Comparison of ENCODE assay signal across 27 mouse cellular contexts in the genomic region with DNA sequence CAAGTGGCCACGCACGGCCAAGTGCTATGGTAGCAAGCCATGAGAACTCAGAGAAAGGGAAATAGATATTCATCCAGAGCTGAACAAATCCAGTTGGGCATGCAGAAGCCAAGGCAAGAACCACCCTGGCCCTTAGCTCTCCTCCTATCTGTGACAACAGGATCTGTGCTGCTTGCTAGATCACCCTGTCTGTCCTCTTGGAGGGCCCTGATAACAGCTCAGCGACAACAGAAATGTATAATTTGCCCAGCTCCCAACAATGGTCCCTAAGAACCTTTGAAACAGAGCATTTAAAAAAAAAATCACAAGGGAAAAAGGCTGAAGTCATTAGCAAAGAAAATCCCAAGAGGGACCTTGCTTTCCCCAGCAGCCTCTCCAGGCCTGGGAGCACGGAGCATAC.
A peak's percentile ranks its signal among the peaks of the same experiment; 100 is the strongest.
DNase-seq lines count a peak whose midpoint lies in the region; ATAC-seq and TF ChIP-seq lines count a peak whose summit lies in the region.
"Had no signal": no experiment of that assay in that cellular context is flagged by ENCODE, and none has a peak within 500 bp of the region (broad histone marks: within the 10 kb centered on the region; RNA-seq: fewer than 3 reads in every experiment).

No protein-coding gene starts in this region.

- TF ChIP-seq CTCF in liver, postnatal 0 days (IDR thresholded peaks at IDR 0.05; ENCODE audit: low read depth): no peak

- H3K9me3 ChIP-seq in liver, postnatal 0 days (ENCODE audit: low read length): no peaks in the 10 kb centered on the region
- H3K9me3 ChIP-seq in liver, embryonic 13.5 days (replicated peaks): no peaks in the 10 kb centered on the region
- no peaks in the 10 kb centered on the region for H3K9me3 ChIP-seq in midbrain, embryonic 11.5 days (ENCODE audit: control insufficient read depth, low read length)
- H3K9me3 ChIP-seq: embryonic facial prominence, embryonic 13.5 days; forebrain, embryonic 13.5 days; heart, embryonic 13.5 days; intestine, embryonic 15.5 days; limb, embryonic 13.5 days; midbrain, embryonic 10.5 days; neural tube, embryonic 13.5 days had no signal

- ATAC-seq in liver, postnatal 0 days: no peak
- ATAC-seq in liver, embryonic 13.5 days (ENCODE audit: low read depth): peak; percentile 96
- ATAC-seq in midbrain, embryonic 11.5 days (ENCODE audit: low FRiP score): no peak
- ATAC-seq: forebrain, embryonic 13.5 days; hindbrain, embryonic 16.5 days; intestine, embryonic 15.5 days had no signal

- 66% methylated on average over 4 of the region's 4 CpGs for WGBS in liver, postnatal 0 days (ENCODE audit: insufficient replicate concordance)
- 30% methylated on average over 4 of the region's 4 CpGs for WGBS in liver, embryonic 13.5 days (ENCODE audit: insufficient replicate concordance)
- WGBS in midbrain, embryonic 11.5 days: 89% methylated on average over 4 of the region's 4 CpGs

- H3K27me3 ChIP-seq in liver, postnatal 0 days (ENCODE audit: insufficient read depth, low read length): no peaks in the 10 kb centered on the region
- no peaks in the 10 kb centered on the region for H3K27me3 ChIP-seq in liver, embryonic 13.5 days
- H3K27me3 ChIP-seq in midbrain, embryonic 11.5 days (ENCODE audit: control insufficient read depth, insufficient read depth, low read length): no peaks in the 10 kb centered on the region
- H3K27me3 ChIP-seq: embryonic facial prominence, embryonic 13.5 days; forebrain, embryonic 13.5 days; heart, embryonic 13.5 days; intestine, embryonic 15.5 days; limb, embryonic 13.5 days; neural tube, embryonic 13.5 days had no signal

- H3K4me3 ChIP-seq in liver, postnatal 0 days (ENCODE audit: low read depth, low read length): no peak overlapping the region
- 0 out of 2 replicates have a peak overlapping the region, but pooled peaks have one; percentile 1 for H3K4me3 ChIP-seq in liver, embryonic 13.5 days (replicated peaks)
- H3K4me3 ChIP-seq in midbrain, embryonic 11.5 days (ENCODE audit: low read depth, low read length): no peak overlapping the region
- H3K4me3 ChIP-seq: embryonic facial prominence, embryonic 13.5 days; forebrain, embryonic 13.5 days; heart, embryonic 13.5 days; intestine, embryonic 15.5 days; layer of hippocampus, adult 2 months; limb, embryonic 13.5 days; midbrain, embryonic 10.5 days; myocyte; neural tube, embryonic 13.5 days had no signal

- H3K4me1 ChIP-seq in liver, postnatal 0 days (ENCODE audit: insufficient read depth): 0 out of 2 replicates have a peak, but pooled peaks cover 5% of the 10 kb centered on the region
- peaks cover 45% of the 10 kb centered on the region for H3K4me1 ChIP-seq in liver, embryonic 13.5 days (replicated peaks)
- no peaks in the 10 kb centered on the region; the same call in 1 of the 2 replicates for H3K4me1 ChIP-seq in midbrain, embryonic 11.5 days (ENCODE audit: control insufficient read depth, insufficient read depth, low read length)
- H3K4me1 ChIP-seq: intestine, embryonic 15.5 days had no signal

- no peak overlapping the region for H3K4me2 ChIP-seq in liver, postnatal 0 days (ENCODE audit: low read depth, low read length)
- H3K4me2 ChIP-seq in liver, embryonic 13.5 days: peak overlapping the region; percentile 46
- H3K4me2 ChIP-seq in midbrain, embryonic 11.5 days: no peak overlapping the region
- H3K4me2 ChIP-seq: forebrain, embryonic 13.5 days; intestine, embryonic 15.5 days; neural tube, embryonic 13.5 days had no signal

- H3K36me3 ChIP-seq in liver, postnatal 0 days (replicated peaks; ENCODE audit: insufficient read depth, low read length): no peaks in the 10 kb centered on the region
- H3K36me3 ChIP-seq in liver, embryonic 13.5 days: no peaks in the 10 kb centered on the region
- H3K36me3 ChIP-seq in midbrain, embryonic 11.5 days (ENCODE audit: control insufficient read depth, insufficient read depth, low read length): no peaks in the 10 kb centered on the region
- H3K36me3 ChIP-seq: embryonic facial prominence, embryonic 13.5 days; heart, embryonic 13.5 days; intestine, embryonic 15.5 days; limb, embryonic 13.5 days; midbrain, embryonic 10.5 days; neural tube, embryonic 13.5 days had no signal

- TF ChIP-seq EP300 in liver, postnatal 0 days (IDR thresholded peaks at IDR 0.05; ENCODE audit: low read depth): no peak

- DNase-seq in liver: peak; percentile 61
- DNase-seq in liver, postnatal 0 days: no peak
- peak; percentile 43 for DNase-seq in c-Kit-positive CD71-positive TER-119-negative erythroid progenitor cells, embryonic 14.5 days (ENCODE audit: low read depth)
- DNase-seq in liver, embryonic 13.5 days: peak; percentile 52
- no peak for DNase-seq in lung, postnatal 25 days (ENCODE audit: low spot score)
- no peak for DNase-seq in midbrain, embryonic 11.5 days (ENCODE audit: low spot score, missing footprints)
- DNase-seq in neural tube, embryonic 10.5 days (ENCODE audit: extremely low spot score, low spot score): no peak
- DNase-seq: adrenal gland, adult 8-10 months; B cell, adult 2 months; cerebellum, adult 11-12 months; cerebellum, postnatal 10 days; gastrocnemius, postnatal 10 days; kidney, postnatal 36 days; lung, adult 2 months; lung, postnatal 10 days; right cerebral cortex, postnatal 4 days; thymus, postnatal 14 days had no signal

- no peak overlapping the region for H3K9ac ChIP-seq in liver, postnatal 0 days (replicated peaks)
- no peak overlapping the region for H3K9ac ChIP-seq in liver, embryonic 13.5 days
- H3K9ac ChIP-seq in midbrain, embryonic 11.5 days (ENCODE audit: low read length): no peak overlapping the region
- H3K9ac ChIP-seq: embryonic facial prominence, embryonic 13.5 days; forebrain, embryonic 13.5 days; heart, embryonic 13.5 days; intestine, embryonic 15.5 days; limb, embryonic 13.5 days; neural tube, embryonic 13.5 days had no signal

- H3K27ac ChIP-seq in liver, postnatal 0 days (ENCODE audit: low read depth): no peak overlapping the region
- peak overlapping the region; percentile 61 for H3K27ac ChIP-seq in liver, embryonic 13.5 days
- H3K27ac ChIP-seq in midbrain, embryonic 11.5 days (ENCODE audit: low read depth, low read length): no peak overlapping the region
- H3K27ac ChIP-seq: embryonic facial prominence, embryonic 13.5 days; forebrain, embryonic 13.5 days; heart, embryonic 13.5 days; intestine, embryonic 15.5 days; layer of hippocampus, adult 2 months; limb, embryonic 13.5 days; midbrain, embryonic 10.5 days; neural tube, embryonic 13.5 days had no signal

Comparison
In these comparisons a context has a peak if more than half of its experiments do, and no peak if none do; other contexts are left out.
1. DNase-seq: peak in liver (single experiment), c-Kit-positive CD71-positive TER-119-negative erythroid progenitor cells, embryonic 14.5 days (single experiment) and liver, embryonic 13.5 days (single experiment); none in liver, postnatal 0 days (single experiment), lung, postnatal 25 days (single experiment), midbrain, embryonic 11.5 days (single experiment) and neural tube, embryonic 10.5 days (single experiment).